Mouse (Mus musculus) cerebellum, adult 2 months (tissue): Measurements from ENCODE around the gene Scaf4.

Experiments used
- CTCF ChIP-seq: fragments of 200-500 bp; IDR thresholded peaks from 2 replicates; pipeline ENCODE4 v1.5.1; 2011; ENCODE audit warnings: low read depth, mild to moderate bottlenecking, control low read depth, low read length, moderate library complexity, borderline replicate concordance; ENCODE audit not compliant: insufficient read depth
- POLR2A ChIP-seq: fragments of 200-500 bp; IDR thresholded peaks from 2 replicates; pipeline ENCODE4 v1.6.1; 2011; ENCODE audit warnings: low read length, control low read depth, borderline replicate concordance; ENCODE audit not compliant: insufficient read depth

DNA sequence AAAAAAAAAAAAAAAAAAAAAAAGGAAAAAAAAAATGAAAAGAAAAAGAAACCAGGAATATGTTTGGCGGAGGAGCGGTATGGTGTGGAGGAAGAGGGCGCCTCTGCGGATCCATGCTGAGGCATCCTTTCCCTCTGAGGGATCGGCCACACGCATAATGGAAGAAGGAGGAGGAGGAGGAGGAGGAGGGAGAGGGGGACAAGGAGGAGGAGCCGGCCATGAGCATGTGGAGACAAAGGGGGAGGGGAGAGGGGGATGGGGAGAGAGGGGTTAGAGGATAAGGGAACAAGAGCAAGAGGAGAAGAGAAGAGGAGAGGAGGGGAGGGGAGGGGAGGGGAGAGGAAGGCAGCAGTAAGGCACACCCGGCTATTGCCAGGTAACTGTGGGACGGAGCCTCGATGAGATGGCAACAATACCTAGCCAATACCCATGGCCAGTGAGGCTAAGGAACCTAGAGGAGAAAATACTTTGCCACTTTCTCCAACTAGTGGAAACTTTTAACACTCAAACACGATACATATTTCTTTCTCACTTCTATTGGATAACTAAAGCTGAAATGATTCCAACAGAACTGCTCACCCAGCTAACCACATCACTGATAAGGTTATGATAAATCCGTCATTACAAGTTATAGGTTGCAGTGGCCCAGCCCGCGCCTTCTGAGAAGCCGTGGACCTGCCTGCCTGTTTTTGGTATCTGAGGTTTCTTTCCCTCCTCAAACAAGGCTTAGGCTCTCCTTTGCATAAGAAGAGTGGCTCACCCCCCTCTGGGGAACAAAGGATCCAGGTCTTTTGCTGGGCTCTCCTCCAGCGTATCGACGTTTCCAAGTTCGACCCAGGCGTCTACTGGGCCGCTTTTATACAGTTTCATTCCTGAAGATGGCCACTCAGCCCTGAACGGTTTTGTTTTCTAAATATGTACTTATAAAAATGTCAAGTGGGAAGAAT lies 13.4 kb upstream of the Scaf4 start:
- no peak for TF ChIP-seq CTCF
- TF ChIP-seq POLR2A: no peak
